8 mouse cellular contexts compared by ENCODE assay signal in genomic region chr1:150391931-150392637, GRCm38 (mm10). TPM values are rescaled to one million over a fixed set of nuclear protein-coding genes. Genes with fewer than 3 reads are reported as not detected.
A peak's percentile ranks its signal among the peaks of the same experiment; 100 is the strongest.
DNase-seq lines count a peak whose midpoint lies in the region; ATAC-seq lines count a peak whose summit lies in the region.

No protein-coding gene starts in this region.

- H3K27me3 ChIP-seq in limb, embryonic 13.5 days: no peaks in the 10 kb centered on the region

- 24% methylated on average over 11 of the region's 11 CpGs for WGBS in limb, embryonic 13.5 days

- peak overlapping the region; percentile 82 for H3K4me3 ChIP-seq in limb, embryonic 13.5 days

- peaks cover 7% of the 10 kb centered on the region; the same call in 1 of the 2 replicates for H3K4me1 ChIP-seq in limb, embryonic 13.5 days

- peak overlapping the region; percentile 73 for H3K9ac ChIP-seq in limb, embryonic 13.5 days

- DNase-seq in embryo, embryonic 11 days: peak; percentile 18
- DNase-seq in embryo, embryonic 10 days (ENCODE audit: low spot score): no peak
- peak; percentile 16 for DNase-seq in A20 (ENCODE audit: low read depth, low spot score)
- peak; percentile 8 for DNase-seq in retina, postnatal 1 day
- no peak for DNase-seq in right cerebral cortex, adult 18-20 months
- no peak for DNase-seq in kidney, adult 11 months

- peaks cover 43% of the 10 kb centered on the region for H3K36me3 ChIP-seq in limb, embryonic 13.5 days

- peak; percentile 35 for ATAC-seq in erythroblast, adult 5-6 weeks (replicated peaks; ENCODE audit: low FRiP score, poor library complexity, severe bottlenecking)
- ATAC-seq in limb, embryonic 13.5 days (ENCODE audit: low FRiP score, low read depth): peak; percentile 6

- H3K9me3 ChIP-seq in limb, embryonic 13.5 days: no peaks in the 10 kb centered on the region

- H3K4me2 ChIP-seq in limb, embryonic 13.5 days (replicated peaks): peak overlapping the region; percentile 64

- peak overlapping the region; percentile 59; the same call in 1 of the 2 replicates for H3K27ac ChIP-seq in limb, embryonic 13.5 days

RNA-seq across cellular contexts. Expression of gene Tpr, which starts 0.6 kb away (rescaled TPM):
- total RNA-seq in erythroblast, adult 5-6 weeks (2015; ENCODE audit: low replicate concordance): 101 and 231 TPM in 2 replicates
- total RNA-seq in erythroblast, adult 5-6 weeks (2017; ENCODE audit: low replicate concordance): 171 and 190 TPM in 2 replicates
- 197 and 206 TPM in 2 replicates for polyA plus RNA-seq in limb, embryonic 13.5 days (2015; fragmentation: Nextera tagmentation; extraction: Ambion mirVana)

RNA-seq across cellular contexts. Expression of gene Odr4, which starts 0.8 kb away (rescaled TPM):
- total RNA-seq in erythroblast, adult 5-6 weeks (2015; ENCODE audit: low replicate concordance): 4.2 and 12.1 TPM in 2 replicates
- 12.8 and 34.1 TPM in 2 replicates for total RNA-seq in erythroblast, adult 5-6 weeks (2017; ENCODE audit: low replicate concordance)
- 39.7 and 45.0 TPM in 2 replicates for polyA plus RNA-seq in limb, embryonic 13.5 days (2015; fragmentation: Nextera tagmentation; extraction: Ambion mirVana)

Comparison
In these comparisons a context has a peak if more than half of its experiments do, and no peak if none do; other contexts are left out.
1. DNase-seq: peak in embryo, embryonic 11 days (single experiment), A20 (single experiment) and retina, postnatal 1 day (single experiment); none in embryo, embryonic 10 days (single experiment), right cerebral cortex, adult 18-20 months (single experiment) and kidney, adult 11 months (single experiment).